Mouse (Mus musculus) kidney, embryonic 14.5 days (tissue): ENCODE measurements around the gene 6030468B19Rik. TPM values are rescaled to one million over a fixed set of nuclear protein-coding genes. Genes with fewer than 3 reads are reported as not detected.

Experiments
- ATAC-seq: fragments of 200-750 bp; cut with Nextera tagmentation; 2 replicates; pipeline ENCODE4 v1.8.0; 2017; ENCODE audit warnings: moderate number of reproducible peaks, mild to moderate bottlenecking, moderate TSS enrichment, moderate library complexity; ENCODE audit not compliant: low FRiP score, low TSS enrichment
- H3K27ac ChIP-seq: fragments of 300-500 bp; sonication (generic); 2 replicates; pipeline ENCODE4 v1.5.1; 2014; ENCODE audit warnings: low read depth, mild to moderate bottlenecking, low read length, moderate library complexity, mixed read lengths
- H3K27me3 ChIP-seq: fragments of 300-500 bp; sonication (generic); 2 replicates; pipeline ENCODE4 v1.6.1; 2014; ENCODE audit warnings: mild to moderate bottlenecking, low read length; ENCODE audit not compliant: control insufficient read depth, insufficient read depth
- H3K36me3 ChIP-seq: fragments of 300-500 bp; sonication (generic); 2 replicates; pipeline ENCODE4 v1.6.1; 2014; ENCODE audit warnings: low read length, mixed read lengths; ENCODE audit not compliant: control insufficient read depth, insufficient read depth
- H3K4me1 ChIP-seq: fragments of 300-500 bp; sonication (generic); 2 replicates; pipeline ENCODE4 v1.6.1; 2014; ENCODE audit warnings: low read length, mixed read lengths; ENCODE audit not compliant: control insufficient read depth, insufficient read depth
- H3K4me2 ChIP-seq: fragments of 300-500 bp; sonication (generic); replicated peaks from 2 replicates; pipeline ENCODE4 v1.6.1; 2014; ENCODE audit warnings: low read depth, mild to moderate bottlenecking, low read length
- H3K4me3 ChIP-seq: fragments of 300-500 bp; sonication (generic); 2 replicates; pipeline ENCODE4 v1.5.1; 2014; ENCODE audit warnings: mild to moderate bottlenecking, low read length
- H3K9ac ChIP-seq: fragments of 300-500 bp; sonication (generic); 2 replicates; pipeline ENCODE4 v1.6.1; 2014; ENCODE audit warnings: low read depth, mild to moderate bottlenecking, low read length, moderate library complexity
- H3K9me3 ChIP-seq: fragments of 300-500 bp; sonication (generic); 2 replicates; pipeline ENCODE4 v1.6.1; 2016; ENCODE audit warnings: low read length; ENCODE audit not compliant: control insufficient read depth
- WGBS: fragments of 180-500 bp; shearing (Covaris S2); extraction: QIAGEN DNeasy Blood & Tissue Kit; methylation state at CpG from one replicate; pipeline ENCODE4 v1.1.7; 2014; 5-methylcytosine and 5-hydroxymethylcytosine counted together
- polyA plus RNA-seq: library from polyadenylated mRNA; unstranded; fragments of >200 nt; fragmentation: Nextera tagmentation; extraction: Ambion mirVana; gene quantifications from 2 replicates; pipeline ENCODE4 v1.2.1, GENCODE M21; 2014

Gene 6030468B19Rik
- not detected in 2 replicates for polyA plus RNA-seq

DNA sequence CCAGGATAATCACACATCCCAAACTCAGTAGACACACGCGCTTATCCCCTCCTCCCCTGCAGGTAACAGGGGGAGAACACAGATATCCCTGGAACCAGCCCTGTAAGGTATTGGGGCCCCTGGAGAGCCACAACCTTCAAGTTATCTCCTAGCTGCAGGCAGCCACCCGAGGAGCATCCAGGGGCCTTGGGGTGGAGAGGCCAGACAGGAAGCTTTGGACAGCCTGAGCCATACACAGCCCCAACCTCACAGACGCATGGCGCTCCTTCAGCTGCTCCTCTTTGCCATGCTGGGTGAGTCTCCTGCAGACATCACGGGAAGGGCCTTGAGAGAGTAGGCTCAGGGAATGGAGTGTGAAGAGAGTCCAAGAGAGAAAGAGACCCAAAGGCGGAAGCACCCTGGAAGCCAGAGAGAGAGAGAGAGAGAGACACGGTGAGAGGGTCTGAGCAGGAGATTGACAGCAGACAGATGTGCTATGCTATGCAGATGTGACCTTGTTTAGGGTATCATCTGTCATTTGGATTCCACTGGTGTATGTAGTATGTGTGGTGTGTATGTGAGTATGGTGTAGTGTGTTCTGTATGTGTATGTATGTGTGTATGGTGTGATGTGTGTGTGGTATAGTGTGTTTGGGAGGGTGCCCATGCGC, at the start of gene 6030468B19Rik:
Gene 6030468B19Rik, plus strand, starts transcription at position 150 of the 649 bp plus-strand sequence.
- Histone ChIP-seq H3K9me3 (no peaks in the 10 kb centered on the region), H3K9ac (no peak within 1 kb of the TSS), H3K36me3 (no peaks in the 10 kb centered on the region), H3K4me1 (no peaks in the 10 kb centered on the region), H3K4me3 (no peak within 1 kb of the TSS), H3K4me2 (no peak within 1 kb of the TSS), H3K27ac (no peak within 1 kb of the TSS), H3K27me3 (no peaks in the 10 kb centered on the region)
- WGBS, result 47% methylated on average over 9 of the region's 9 CpGs
- no peak; the same call in 1 of the 2 replicates for ATAC-seq

DNA sequence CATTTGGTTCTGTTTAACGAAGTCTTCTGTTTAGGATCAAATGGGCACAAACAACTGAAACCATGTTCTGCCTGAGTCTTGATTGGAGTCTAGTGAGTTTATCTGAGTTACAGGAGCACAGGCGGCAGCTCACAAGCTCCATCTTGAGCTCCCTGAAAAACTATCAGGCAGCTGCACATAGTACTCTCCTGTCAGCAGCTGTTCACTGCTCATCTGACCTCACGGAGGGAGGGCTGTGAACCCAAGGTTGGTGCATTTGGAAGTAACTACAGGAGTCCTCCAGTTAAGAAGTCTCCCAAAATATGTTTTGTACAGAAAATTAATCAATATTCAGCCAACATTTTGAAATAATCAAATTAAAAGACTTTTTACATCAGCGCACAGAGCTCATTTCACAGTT, 48.8 kb upstream of the 6030468B19Rik start:
- ATAC-seq, result no peak
- H3K4me3 ChIP-seq, result no peak overlapping the region
- no peaks in the 10 kb centered on the region for H3K4me1 ChIP-seq
- no peak overlapping the region for H3K4me2 ChIP-seq
- no peak overlapping the region for H3K9ac ChIP-seq
- WGBS, result 91% methylated on average over 4 of the region's 4 CpGs
- no peaks in the 10 kb centered on the region for H3K9me3 ChIP-seq
- H3K27ac ChIP-seq, result no peak overlapping the region
- peaks cover 88% of the 10 kb centered on the region for H3K36me3 ChIP-seq
- H3K27me3 ChIP-seq, result no peaks in the 10 kb centered on the region

GRCm38 (mm10) chr11:117749414-117749813, 48.0 kb upstream of the 6030468B19Rik start:
- H3K36me3 ChIP-seq, result peaks cover 87% of the 10 kb centered on the region
- H3K4me3 ChIP-seq, result no peak overlapping the region
- no peaks in the 10 kb centered on the region for H3K4me1 ChIP-seq
- H3K27me3 ChIP-seq, result no peaks in the 10 kb centered on the region
- no peaks in the 10 kb centered on the region for H3K9me3 ChIP-seq
- whole genome bisulfite sequencing, result 90% methylated on average over 10 of the region's 10 CpGs
- H3K9ac ChIP-seq, result no peak overlapping the region
- ATAC-seq, result no peak
- H3K27ac ChIP-seq, result no peak overlapping the region
- H3K4me2 ChIP-seq, result no peak overlapping the region

- H3K9me3 ChIP-seq, result no peaks in the 10 kb centered on the region
- no peak overlapping the region for H3K9ac ChIP-seq
- WGBS, result 91% methylated on average over 6 of the region's 6 CpGs
- H3K4me2 ChIP-seq, result no peak overlapping the region
- peaks cover 85% of the 10 kb centered on the region for H3K36me3 ChIP-seq
- no peak for ATAC-seq
- H3K4me1 ChIP-seq, result no peaks in the 10 kb centered on the region
- H3K4me3 ChIP-seq, result no peak overlapping the region
- no peaks in the 10 kb centered on the region for H3K27me3 ChIP-seq
- no peak overlapping the region for H3K27ac ChIP-seq
Measured at GRCm38 (mm10) chr11:117751544-117751943, 45.9 kb upstream of the 6030468B19Rik start.

DNA sequence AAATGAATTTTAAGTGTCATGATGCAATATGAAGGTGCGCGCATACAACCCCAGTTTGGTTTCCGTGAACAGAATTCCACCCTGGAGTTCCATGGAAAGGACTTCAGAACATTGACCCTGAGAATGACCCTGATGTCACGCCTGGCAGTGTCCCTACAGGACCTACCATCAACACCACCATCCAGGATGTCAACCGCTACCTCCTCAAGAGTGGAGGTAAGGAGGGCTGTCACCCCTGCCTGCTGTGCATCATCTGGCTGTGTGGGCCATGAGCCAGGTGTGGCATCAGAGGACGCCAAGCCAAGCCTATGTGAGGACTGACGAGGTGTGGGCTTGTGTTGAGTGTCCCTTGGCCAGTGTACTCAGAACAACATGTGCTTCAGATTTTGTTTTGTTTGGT, 41.6 kb upstream of the 6030468B19Rik start:
- no peaks in the 10 kb centered on the region for H3K27me3 ChIP-seq
- ATAC-seq, result no peak
- peaks cover 81% of the 10 kb centered on the region for H3K36me3 ChIP-seq
- no peak overlapping the region for H3K4me3 ChIP-seq
- H3K27ac ChIP-seq, result no peak overlapping the region
- H3K4me2 ChIP-seq, result no peak overlapping the region
- no peaks in the 10 kb centered on the region for H3K9me3 ChIP-seq
- H3K9ac ChIP-seq, result no peak overlapping the region
- no peaks in the 10 kb centered on the region for H3K4me1 ChIP-seq
- WGBS, result 98% methylated on average over 7 of the region's 7 CpGs

- no peaks in the 10 kb centered on the region for H3K4me1 ChIP-seq
- no peak for ATAC-seq
- H3K9ac ChIP-seq, result no peak overlapping the region
- H3K27ac ChIP-seq, result no peak overlapping the region
- H3K36me3 ChIP-seq, result peaks cover 65% of the 10 kb centered on the region
- H3K27me3 ChIP-seq, result no peaks in the 10 kb centered on the region
- H3K4me2 ChIP-seq, result no peak overlapping the region
- H3K9me3 ChIP-seq, result no peaks in the 10 kb centered on the region
- 94% methylated on average over 10 of the region's 10 CpGs for WGBS
- no peak overlapping the region for H3K4me3 ChIP-seq
Measured at GRCm38 (mm10) chr11:117759267-117759666, 38.2 kb upstream of the 6030468B19Rik start.

DNA sequence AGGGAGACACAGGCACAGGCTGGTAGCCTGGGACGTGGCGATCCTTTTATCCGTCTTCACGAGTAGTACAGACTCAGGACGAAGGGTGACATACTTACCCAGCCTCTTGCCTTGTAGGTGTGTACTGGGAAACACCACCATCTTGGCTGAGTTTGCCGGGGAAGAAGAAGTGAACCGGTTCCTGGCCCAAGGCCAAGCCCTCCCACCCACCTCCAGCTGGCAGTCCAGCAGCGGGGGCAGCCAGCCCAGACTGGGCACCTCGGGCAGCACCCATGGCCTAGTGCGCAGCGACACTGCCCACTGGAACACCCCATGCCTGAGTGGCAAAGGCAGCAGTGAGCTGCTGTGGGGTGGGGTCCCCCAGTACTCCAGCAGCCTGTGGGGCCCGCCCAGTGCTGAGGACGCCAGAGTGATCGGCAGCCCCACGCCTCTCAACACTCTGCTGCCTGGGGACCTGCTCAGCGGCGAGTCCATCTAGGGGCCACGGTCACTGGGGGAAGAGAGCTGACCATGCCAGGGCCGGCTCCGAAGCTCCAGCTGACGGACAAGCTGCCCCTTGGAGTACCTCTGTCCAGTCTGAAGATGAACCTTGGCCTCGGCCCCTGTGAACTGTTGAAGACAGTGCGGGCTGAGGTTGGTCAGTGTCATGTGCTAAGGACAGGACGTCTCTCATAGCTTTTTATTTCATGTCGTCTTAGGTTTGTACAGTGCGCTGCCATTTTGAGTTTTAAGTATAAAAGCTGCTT, 36.9 kb upstream of the 6030468B19Rik start:
- 89% methylated on average over 26 of the region's 26 CpGs for WGBS
- no peak overlapping the region for H3K27ac ChIP-seq
- no peak overlapping the region for H3K4me2 ChIP-seq
- no peak overlapping the region for H3K4me3 ChIP-seq
- no peak; the same call in 1 of the 2 replicates for ATAC-seq
- H3K4me1 ChIP-seq, result no peaks in the 10 kb centered on the region
- no peak overlapping the region for H3K9ac ChIP-seq
- H3K36me3 ChIP-seq, result peaks cover 69% of the 10 kb centered on the region
- H3K9me3 ChIP-seq, result no peaks in the 10 kb centered on the region
- no peaks in the 10 kb centered on the region for H3K27me3 ChIP-seq

DNA sequence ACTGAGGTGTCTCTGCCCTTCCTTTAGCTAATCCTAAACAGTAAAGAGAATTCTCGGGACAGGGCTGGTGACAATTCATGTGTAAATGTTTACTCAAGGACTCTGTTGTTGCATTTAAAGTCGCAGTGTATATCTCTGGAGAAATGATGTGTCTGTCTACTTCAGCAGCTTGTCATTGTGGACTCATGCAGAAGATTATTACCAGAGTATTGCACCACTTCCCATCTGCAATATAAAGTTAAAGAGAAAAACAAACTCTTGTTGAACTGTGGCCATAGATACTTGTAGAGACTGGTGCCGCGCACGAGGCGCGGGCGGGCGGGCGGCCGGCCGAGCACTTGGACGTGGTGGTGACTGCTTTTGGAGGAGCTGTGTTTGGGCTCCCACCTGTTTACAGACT, 35.7 kb upstream of the 6030468B19Rik start:
- ATAC-seq, result no peak
- Histone ChIP-seq H3K4me2 (no peak overlapping the region), H3K9ac (no peak overlapping the region), H3K9me3 (no peaks in the 10 kb centered on the region), H3K27ac (no peak overlapping the region), H3K4me3 (no peak overlapping the region), H3K36me3 (peaks cover 61% of the 10 kb centered on the region), H3K4me1 (no peaks in the 10 kb centered on the region), H3K27me3 (no peaks in the 10 kb centered on the region)
- WGBS, result 87% methylated on average over 13 of the region's 13 CpGs

DNA sequence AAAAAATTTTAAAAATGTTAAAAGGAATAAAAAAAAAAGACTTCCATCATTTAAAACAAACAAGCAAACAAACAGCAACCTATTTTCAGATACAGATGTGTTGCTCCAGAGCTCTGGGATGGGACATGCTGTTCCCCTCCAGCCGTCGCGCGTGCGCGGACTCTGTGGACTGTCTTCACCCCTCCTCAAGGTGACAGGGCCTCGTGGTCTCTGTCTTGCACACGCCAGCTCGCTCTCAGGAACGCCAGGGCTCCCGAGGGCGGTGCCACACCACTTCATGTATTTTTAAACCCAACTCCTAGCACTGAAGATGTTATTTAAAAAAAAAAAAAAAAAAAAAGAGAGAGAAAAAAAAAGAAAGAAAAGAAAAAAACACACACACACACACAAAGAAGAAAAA, 35.2 kb upstream of the 6030468B19Rik start:
- Histone ChIP-seq H3K27ac (no peak overlapping the region), H3K27me3 (no peaks in the 10 kb centered on the region), H3K4me3 (no peak overlapping the region), H3K9me3 (no peaks in the 10 kb centered on the region), H3K9ac (no peak overlapping the region), H3K4me2 (no peak overlapping the region), H3K4me1 (no peaks in the 10 kb centered on the region), H3K36me3 (peaks cover 60% of the 10 kb centered on the region)
- 84% methylated on average over 12 of the region's 12 CpGs for WGBS
- no peak for ATAC-seq
